Mouse (Mus musculus): ENCODE results near the gene Nkapd1. TPM values are rescaled to one million over a fixed set of nuclear protein-coding genes. Genes with fewer than 3 reads are reported as not detected.

Nkapd1 gene
- 10 to 100 TPM; 23.6 to 30.3 TPM for polyA plus RNA-seq (2017; shearing (Covaris generic))

DNA sequence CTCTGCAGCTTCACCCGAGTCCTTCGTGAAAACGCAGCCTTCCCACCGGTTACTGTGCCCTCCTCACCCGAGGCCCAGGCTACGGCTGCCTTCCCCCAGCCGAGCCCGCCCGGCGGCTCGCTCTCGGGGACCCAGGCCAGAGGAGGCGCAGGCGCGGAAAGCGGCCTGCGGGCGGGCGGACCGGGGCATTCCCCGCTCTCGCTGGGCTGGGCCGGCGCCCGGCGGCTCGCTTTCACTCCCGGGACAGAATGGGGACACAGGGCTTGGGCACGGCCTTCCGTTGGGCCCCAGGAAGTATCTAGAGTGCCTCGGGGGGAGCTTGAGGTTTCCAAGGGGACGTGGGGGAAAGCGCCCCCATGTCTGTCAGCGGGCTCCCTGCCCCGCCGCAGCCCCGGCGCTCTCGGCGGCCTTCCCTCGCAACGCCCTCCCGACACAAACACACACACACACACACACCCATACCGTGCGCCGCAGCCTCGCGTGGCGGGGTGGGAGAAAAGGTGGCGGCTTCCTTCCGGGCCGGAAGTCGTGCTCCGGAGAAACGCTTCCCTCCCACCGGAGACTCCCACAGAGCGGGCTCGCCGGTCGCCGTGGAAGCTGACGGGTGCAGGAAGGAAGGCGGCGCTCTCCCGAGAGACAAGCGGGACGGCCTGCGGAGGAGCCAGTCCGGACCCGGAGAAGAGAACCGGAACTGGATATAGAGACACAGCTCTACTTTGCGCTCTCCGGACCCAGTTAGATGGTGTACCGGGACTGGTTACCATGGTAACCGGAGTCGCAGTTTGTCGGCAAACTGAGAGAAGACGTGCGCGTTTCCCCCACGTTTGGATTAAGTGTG is at the start of gene Nkapd1, which contains the start of gene Pih1d2:
Nkapd1 (minus strand) TSS at position 699 of the 838 bp plus-strand sequence.
Pih1d2 (plus strand) TSS at position 556 of the 838 bp plus-strand sequence.

DNA sequence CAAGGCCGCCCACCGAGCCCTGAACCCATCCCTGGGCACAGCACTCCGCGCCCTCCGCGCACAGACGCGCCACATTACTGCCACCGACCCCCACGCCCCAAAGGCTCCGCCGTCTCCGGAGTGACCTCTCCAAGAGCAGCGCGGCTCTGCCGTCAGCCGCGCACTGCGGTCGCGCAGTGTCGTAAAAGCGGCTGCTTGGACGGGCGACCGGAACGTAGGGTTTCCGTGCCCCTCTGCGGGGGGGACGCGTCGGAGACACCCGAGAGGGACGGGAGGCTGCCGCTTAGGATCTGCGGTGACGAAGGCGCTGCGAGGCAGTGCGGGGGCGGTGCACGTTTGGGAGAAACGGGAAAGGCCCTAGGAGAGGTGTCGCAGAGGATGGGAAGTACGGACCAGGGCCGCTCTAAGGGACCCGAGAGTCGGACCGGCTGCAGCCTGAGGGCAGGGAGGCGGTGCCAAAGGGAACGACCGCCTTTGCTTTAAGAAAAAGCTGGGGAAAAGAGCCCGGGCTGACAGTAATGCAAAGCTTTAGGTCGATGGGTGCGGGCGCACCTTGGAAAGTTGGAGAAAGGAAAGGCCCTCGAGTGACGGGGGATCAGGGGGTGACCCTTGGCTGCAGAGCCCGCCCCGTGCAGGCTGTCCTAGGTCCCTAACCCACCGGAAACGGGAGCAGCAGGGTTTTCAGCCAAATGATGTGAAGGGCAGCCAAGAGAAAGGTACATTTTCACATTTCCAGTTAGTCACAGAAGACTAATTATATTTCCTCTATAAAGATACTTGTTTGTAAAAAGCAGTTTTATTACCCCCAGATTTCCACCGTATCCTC is 42.3 kb upstream of the Nkapd1 start, which contains the start of gene Dlat:
Dlat (minus strand) TSS at position 389 of the 826 bp plus-strand sequence.

DNA sequence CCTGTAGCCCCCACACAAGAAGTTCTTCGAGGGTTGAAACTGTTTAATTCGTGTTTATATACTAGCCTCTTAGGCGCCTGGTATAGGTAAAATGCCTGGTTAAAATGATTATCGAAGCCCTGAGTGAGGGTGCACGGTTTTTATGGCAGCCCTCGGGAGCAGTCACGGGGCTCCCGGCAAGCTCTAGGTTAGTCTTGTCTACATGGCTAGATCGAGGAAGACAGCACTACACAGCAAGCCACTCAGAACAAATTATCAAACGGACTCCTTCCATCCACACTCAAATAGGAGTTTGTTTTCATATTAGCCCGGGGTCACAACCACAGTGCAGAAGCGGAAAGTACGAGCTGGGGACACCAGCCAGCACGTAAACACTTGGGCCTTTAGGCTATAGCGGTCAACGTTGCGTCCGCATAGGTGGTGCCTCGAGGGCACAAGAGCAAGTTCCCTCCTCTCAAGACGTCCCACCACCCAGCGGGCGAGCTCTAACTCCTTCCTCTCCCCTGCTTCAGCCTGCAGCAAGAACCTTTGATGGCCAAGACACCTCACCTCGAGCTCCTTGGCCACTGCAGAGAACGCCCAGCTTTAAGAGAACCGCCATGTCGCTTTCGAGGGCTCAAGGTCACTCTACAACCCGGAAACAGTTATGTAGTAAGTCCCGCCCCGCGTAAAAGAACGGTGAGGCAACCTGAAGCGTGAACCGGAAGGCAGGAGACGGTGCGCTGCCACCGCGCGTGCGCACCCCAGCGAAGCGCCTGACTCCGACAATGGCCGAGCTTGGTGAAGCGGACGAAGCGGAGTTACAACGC is 13.9 kb downstream of the Nkapd1 start, which contains the start of the genes Sdhd and Timm8b:
Sdhd (minus strand) TSS at position 624 of the 809 bp plus-strand sequence.
Timm8b (plus strand) TSS at position 722 of the 809 bp plus-strand sequence.

DNA sequence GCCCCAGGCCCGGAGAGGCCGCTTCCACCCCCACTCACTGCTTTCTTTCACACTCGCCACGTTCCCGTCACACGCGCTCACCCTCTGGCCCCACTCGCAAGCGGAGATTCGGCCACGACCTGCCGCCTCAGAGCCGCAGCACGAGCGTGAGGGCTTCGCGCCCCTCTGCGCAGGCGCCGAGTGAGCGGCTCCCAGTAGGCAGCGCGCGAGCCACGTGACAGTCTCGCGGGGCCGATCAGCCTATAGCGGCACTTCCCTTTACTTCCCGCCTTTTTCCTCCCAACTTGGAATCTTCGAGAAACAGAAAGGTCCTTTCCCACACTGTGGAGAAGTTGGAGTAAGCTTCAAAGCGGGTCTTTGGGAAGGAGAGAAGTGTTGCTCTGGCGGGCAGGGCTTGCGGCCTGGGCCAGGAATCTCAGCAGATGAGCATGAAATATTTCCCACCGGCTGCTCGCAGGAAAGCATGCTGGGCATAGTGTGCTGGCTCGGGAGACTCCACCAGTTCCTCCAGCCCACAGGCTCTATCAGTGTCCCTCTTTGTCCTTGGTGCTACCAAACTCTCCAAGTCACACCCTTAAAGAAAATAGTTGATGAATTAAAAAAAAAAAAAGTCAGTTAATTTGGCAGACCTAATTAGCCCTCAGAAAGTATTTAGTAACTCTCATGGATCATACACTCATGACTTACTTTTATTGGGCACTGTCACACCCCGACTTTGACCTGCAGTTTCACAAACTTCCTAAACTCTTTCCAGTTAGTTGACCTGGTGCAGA is 55.9 kb downstream of the Nkapd1 start, which contains the start of gene Tex12:
Tex12 (minus strand) TSS at position 181 of the 773 bp plus-strand sequence.

Other genes starting within 250 kb of the Nkapd1 start
- 1 to 10 TPM in 1 of 2 experiments, not detected in 1; 5.6 TPM for gene Plet1, start 122.9 kb downstream of the Nkapd1 start, polyA plus RNA-seq (2017; shearing (Covaris generic))
- 100 to 1,000 TPM; 113 to 121 TPM for gene Pts, start 88.7 kb downstream of the Nkapd1 start, polyA plus RNA-seq (2017; shearing (Covaris generic))
- gene Il18, start 62.6 kb downstream of the Nkapd1 start, polyA plus RNA-seq (2017; shearing (Covaris generic)) = 1 to 10 TPM in 1 of 2 experiments, under 1 TPM in 1; 0.33 to 4.7 TPM
- under 1 TPM in 1 of 2 experiments, not detected in 1; 0.35 TPM for gene Bco2, start 62.3 kb downstream of the Nkapd1 start, polyA plus RNA-seq (2017; shearing (Covaris generic))
- under 1 TPM in 1 of 2 experiments, not detected in 1; 0.56 TPM for gene Tex12, start 56.1 kb downstream of the Nkapd1 start, polyA plus RNA-seq (2017; shearing (Covaris generic))
- gene Sdhd, start 13.7 kb downstream of the Nkapd1 start, polyA plus RNA-seq (2017; shearing (Covaris generic)) = 100 to 1,000 TPM; 153 to 163 TPM
- gene Timm8b, start 13.6 kb downstream of the Nkapd1 start, polyA plus RNA-seq (2017; shearing (Covaris generic)) = 10 to 100 TPM; 85.5 to 92.1 TPM
- 1 to 10 TPM in 1 of 2 experiments, under 1 TPM in 1; 0.93 to 1.1 TPM for gene Pih1d2, start 143 bp downstream of the Nkapd1 start, polyA plus RNA-seq (2017; shearing (Covaris generic))
- gene Dlat, start 42.3 kb upstream of the Nkapd1 start, polyA plus RNA-seq (2017; shearing (Covaris generic)) = 10 to 100 TPM; 40.4 to 49.8 TPM
- 1 to 10 TPM in 1 of 2 experiments, under 1 TPM in 1; 0.77 to 1.2 TPM for gene Dixdc1, start 122.1 kb upstream of the Nkapd1 start, polyA plus RNA-seq (2017; shearing (Covaris generic))
- gene 2310030G06Rik, start 129.1 kb upstream of the Nkapd1 start, polyA plus RNA-seq (2017; shearing (Covaris generic)) = 1 to 10 TPM in 1 of 2 experiments, not detected in 1; 1.4 TPM
- 1 to 10 TPM in 1 of 2 experiments, under 1 TPM in 1; 0.39 to 1.0 TPM for gene Cryab, start 133.9 kb upstream of the Nkapd1 start, polyA plus RNA-seq (2017; shearing (Covaris generic))
- not detected for gene Hspb2, start 134.9 kb upstream of the Nkapd1 start, polyA plus RNA-seq (2017; shearing (Covaris generic))
- gene Fdxacb1, start 150.8 kb upstream of the Nkapd1 start, polyA plus RNA-seq (2017; shearing (Covaris generic)) = 1 to 10 TPM; 4.7 to 9.9 TPM
- 10 to 100 TPM; 22.4 to 27.9 TPM for gene Alg9, start 157.6 kb upstream of the Nkapd1 start, polyA plus RNA-seq (2017; shearing (Covaris generic))
- 10 to 100 TPM in 1 of 2 experiments, 1 to 10 TPM in 1; 7.2 to 16.3 TPM for gene 1110032A03Rik, start 158.1 kb upstream of the Nkapd1 start, polyA plus RNA-seq (2017; shearing (Covaris generic))
- gene Ppp2r1b, start 227.8 kb upstream of the Nkapd1 start, polyA plus RNA-seq (2017; shearing (Covaris generic)) = 10 to 100 TPM; 60.9 to 81.3 TPM

All from inflammation-experienced regulatory T-cells (primary cell).